Mouse (Mus musculus) right cerebral cortex, postnatal 14 days (tissue): ENCODE measurements at regions not wholly inside any gene's neighbourhood (a gene's known extent, or its start where the extent isn't known, plus 50 kb on each side); places are given as distances from the start of the nearest gene placed in this dataset.

Experiments
- DNase-seq: peaks from one replicate; pipeline ENCODE4 v3.0.0; 2022

GRCm38 (mm10) chr12:73445562-73445961 is 100.6 kb downstream of the Tmem30b start:
- DNase-seq = no peak

- no peak for DNase-seq
Measured at GRCm38 (mm10) chr12:73445128-73445527, 101.1 kb downstream of the Tmem30b start.

GRCm38 (mm10) chr12:73441326-73441725 is 104.9 kb downstream of the Tmem30b start:
- no peak for DNase-seq

- no peak for DNase-seq
Measured at GRCm38 (mm10) chr12:73434684-73435083, 111.5 kb downstream of the Tmem30b start.

- DNase-seq = no peak
Measured at GRCm38 (mm10) chr12:73432546-73432945, 113.6 kb downstream of the Tmem30b start.

GRCm38 (mm10) chr12:73428171-73428570 is 118.0 kb downstream of the Tmem30b start:
- DNase-seq = no peak

GRCm38 (mm10) chr12:73424814-73425213 is 121.4 kb downstream of the Tmem30b start:
- DNase-seq = no peak

GRCm38 (mm10) chr12:73417101-73417500 is 129.1 kb downstream of the Tmem30b start:
- DNase-seq = no peak

GRCm38 (mm10) chr12:73416367-73416897 is 129.8 kb downstream of the Tmem30b start:
- no peak for DNase-seq

- DNase-seq = no peak
Measured at GRCm38 (mm10) chr12:73415856-73416366, 129.3 kb downstream of the Slc38a6 start.

GRCm38 (mm10) chr12:73413439-73414196 is 127.0 kb downstream of the Slc38a6 start:
- no peak for DNase-seq

- DNase-seq = no peak
Measured at GRCm38 (mm10) chr12:73412500-73412899, 125.9 kb downstream of the Slc38a6 start.

GRCm38 (mm10) chr12:73410924-73411323 is 124.3 kb downstream of the Slc38a6 start:
- DNase-seq = no peak

- DNase-seq = no peak
Measured at GRCm38 (mm10) chr12:73409481-73410085, 123.0 kb downstream of the Slc38a6 start.

GRCm38 (mm10) chr12:73408614-73409013 is 122.0 kb downstream of the Slc38a6 start:
- no peak for DNase-seq

GRCm38 (mm10) chr12:73408165-73408564 is 121.6 kb downstream of the Slc38a6 start:
- DNase-seq = no peak

- no peak for DNase-seq
Measured at GRCm38 (mm10) chr12:73406556-73407087, 120.0 kb downstream of the Slc38a6 start.

- no peak for DNase-seq
Measured at GRCm38 (mm10) chr12:73405583-73405982, 119.0 kb downstream of the Slc38a6 start.

- DNase-seq = no peak
Measured at GRCm38 (mm10) chr12:73405106-73405505, 118.5 kb downstream of the Slc38a6 start.

GRCm38 (mm10) chr12:73403906-73404474 is 117.4 kb downstream of the Slc38a6 start:
- no peak for DNase-seq
